Mouse (Mus musculus) liver, adult 2 months (tissue): ENCODE data around the gene Dpysl4.

Experiments
- CTCF ChIP-seq: fragments of 200-500 bp; IDR thresholded peaks from 2 replicates; pipeline ENCODE4 v1.5.1; 2011; ENCODE audit warnings: low read depth, low read length, control low read depth
- POLR2A ChIP-seq: fragments of 200-500 bp; IDR thresholded peaks from 2 replicates; pipeline ENCODE4 v1.6.1; 2011; ENCODE audit warnings: low read length, control low read depth; ENCODE audit not compliant: insufficient read depth; ENCODE audit errors: extremely low read depth

GRCm38 (mm10) chr7:139074189-139074588 is 11.6 kb upstream of the Dpysl4 start:
- TF ChIP-seq CTCF (no peak), POLR2A (no peak)
